Mouse (Mus musculus): ENCODE measurements around the gene Kcp.

DNA sequence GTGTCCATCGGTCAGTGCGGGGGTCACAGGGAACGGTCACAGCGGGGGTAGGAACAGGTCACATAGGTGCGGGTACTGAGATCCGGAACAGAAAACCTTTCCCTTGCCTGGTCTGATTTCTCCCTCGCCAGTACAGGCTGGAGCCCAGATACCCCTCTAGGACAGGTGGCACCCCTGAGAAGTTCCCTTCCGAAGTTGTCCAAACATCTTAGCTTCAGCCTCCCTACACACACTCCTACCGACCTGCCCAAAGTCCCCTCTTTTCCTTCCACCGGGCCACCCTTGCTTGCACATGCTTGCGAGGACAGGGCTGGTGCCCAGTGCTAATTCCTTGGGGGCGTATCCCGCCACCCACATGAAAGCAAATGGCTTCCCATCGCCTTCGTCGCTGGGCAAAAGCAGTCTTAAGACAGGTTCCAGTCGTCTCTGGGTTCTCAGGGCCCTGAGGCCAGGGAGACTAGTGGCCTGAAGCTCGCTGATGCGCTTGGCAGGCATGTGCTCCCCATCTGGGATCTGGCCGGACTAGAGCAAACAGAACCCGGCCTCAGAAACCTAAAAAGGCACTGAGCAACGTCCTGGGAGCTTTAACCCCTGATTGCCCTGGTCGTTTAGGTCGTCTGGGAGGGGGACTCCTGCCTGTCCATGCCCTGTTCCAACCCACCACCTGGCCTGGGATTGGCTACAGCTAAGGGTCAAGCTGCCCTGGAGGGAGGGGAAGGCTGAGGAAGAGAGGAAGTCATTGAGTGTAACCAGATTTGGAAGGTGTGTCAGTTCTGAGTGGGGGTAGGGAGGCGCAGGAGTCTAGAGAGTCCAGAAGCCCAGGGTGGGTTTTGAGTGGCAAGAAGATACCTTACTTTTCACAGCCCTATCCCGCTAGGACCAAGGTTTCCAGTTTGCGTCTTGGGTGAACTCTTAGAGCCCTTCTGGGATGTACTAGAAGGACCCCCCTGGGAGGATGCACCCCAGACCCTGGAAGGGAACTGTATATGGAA is 73.7 kb downstream of the Kcp start:
- TF ChIP-seq MAX (IDR thresholded peaks at IDR 0.05), result peak; percentile 44
- TF ChIP-seq CTCF (IDR thresholded peaks at IDR 0.05; ENCODE audit: control insufficient read depth, insufficient read depth, insufficient read length), result no peak
- TF ChIP-seq USF1 (IDR thresholded peaks at IDR 0.05; ENCODE audit: low read depth), result no peak
- TF ChIP-seq MYOG (IDR thresholded peaks at IDR 0.05; ENCODE audit: control insufficient read depth, extremely low read depth, insufficient read length), result no peak
- TF ChIP-seq MYOD1 (IDR thresholded peaks at IDR 0.05; ENCODE audit: control insufficient read depth, insufficient read length, low read depth), result no peak

All from C2C12 (cell line).